Mouse (Mus musculus) retina, embryonic 14.5 days (tissue): ENCODE measurements at regions not wholly inside any gene's neighbourhood (a gene's known extent, or its start where the extent isn't known, plus 50 kb on each side); places are given as distances from the start of the nearest gene placed in this dataset.

ENCODE experiments used
- DNase-seq: peaks from one replicate; pipeline ENCODE4 v3.0.0-alpha.2; 2015; ENCODE audit warnings: low spot score

- no peak for DNase-seq
Observed at GRCm38 (mm10) chr9:43930037-43930404, 113.2 kb upstream of the Thy1 start.

- DNase-seq: no peak
Observed at GRCm38 (mm10) chr9:43930476-43930875, 112.7 kb upstream of the Thy1 start.

GRCm38 (mm10) chr9:43934012-43934690 lies 109.0 kb upstream of the Thy1 start:
- no peak for DNase-seq

- DNase-seq: no peak
Observed at GRCm38 (mm10) chr9:43934691-43935064, 108.5 kb upstream of the Thy1 start.

GRCm38 (mm10) chr9:43939336-43939735 lies 103.8 kb upstream of the Thy1 start:
- no peak for DNase-seq

- no peak for DNase-seq
Observed at GRCm38 (mm10) chr9:43942147-43942546, 101.0 kb upstream of the Thy1 start.

- DNase-seq: no peak
Observed at GRCm38 (mm10) chr9:43943522-43943921, 99.7 kb upstream of the Thy1 start.

GRCm38 (mm10) chr9:43944816-43945741 lies 98.1 kb upstream of the Thy1 start:
- DNase-seq: no peak

- DNase-seq: no peak
Observed at GRCm38 (mm10) chr9:43945997-43946649, 97.1 kb upstream of the Thy1 start.

- no peak for DNase-seq
Observed at GRCm38 (mm10) chr9:43947089-43947488, 96.1 kb upstream of the Thy1 start.

- no peak for DNase-seq
Observed at GRCm38 (mm10) chr9:43947490-43948150, 95.6 kb upstream of the Thy1 start.

- peak; percentile 61 for DNase-seq
Observed at GRCm38 (mm10) chr9:43953128-43953527, 90.1 kb upstream of the Thy1 start.

GRCm38 (mm10) chr9:43959541-43959940 lies 83.6 kb upstream of the Thy1 start:
- DNase-seq: peak; percentile 78

- peak; percentile 31 for DNase-seq
Observed at GRCm38 (mm10) chr9:43961431-43961830, 81.8 kb upstream of the Thy1 start.

- no peak for DNase-seq
Observed at GRCm38 (mm10) chr9:43965171-43965570, 78.0 kb upstream of the Thy1 start.

- DNase-seq: no peak
Observed at GRCm38 (mm10) chr9:43965811-43966210, 77.4 kb upstream of the Thy1 start.

GRCm38 (mm10) chr9:43970043-43970795 lies 73.0 kb upstream of the Thy1 start:
- DNase-seq: peak; percentile 62

- DNase-seq: no peak
Observed at GRCm38 (mm10) chr9:43970858-43971257, 72.3 kb upstream of the Thy1 start.

GRCm38 (mm10) chr9:43972290-43972689 lies 70.9 kb upstream of the Thy1 start:
- DNase-seq: peak; percentile 87

- no peak for DNase-seq
Observed at GRCm38 (mm10) chr9:43975405-43975804, 67.8 kb upstream of the Thy1 start.

GRCm38 (mm10) chr9:43976366-43976765 lies 66.8 kb upstream of the Thy1 start:
- no peak for DNase-seq

GRCm38 (mm10) chr9:43977773-43978172 lies 65.4 kb upstream of the Thy1 start:
- DNase-seq: no peak
